Mouse (Mus musculus) bone marrow macrophage, adult 2 months (primary cell): ENCODE measurements around the gene Ilf3.

ENCODE experiments used
- CTCF ChIP-seq: IDR thresholded peaks from 2 replicates; pipeline ENCODE4 v1.5.1; 2012; ENCODE audit warnings: low read depth, mild to moderate bottlenecking, low read length, moderate library complexity
- POLR2A ChIP-seq: IDR thresholded peaks from 2 replicates; pipeline ENCODE4 v1.6.1; 2012; ENCODE audit warnings: mild to moderate bottlenecking, low read depth, low read length, borderline replicate concordance

DNA sequence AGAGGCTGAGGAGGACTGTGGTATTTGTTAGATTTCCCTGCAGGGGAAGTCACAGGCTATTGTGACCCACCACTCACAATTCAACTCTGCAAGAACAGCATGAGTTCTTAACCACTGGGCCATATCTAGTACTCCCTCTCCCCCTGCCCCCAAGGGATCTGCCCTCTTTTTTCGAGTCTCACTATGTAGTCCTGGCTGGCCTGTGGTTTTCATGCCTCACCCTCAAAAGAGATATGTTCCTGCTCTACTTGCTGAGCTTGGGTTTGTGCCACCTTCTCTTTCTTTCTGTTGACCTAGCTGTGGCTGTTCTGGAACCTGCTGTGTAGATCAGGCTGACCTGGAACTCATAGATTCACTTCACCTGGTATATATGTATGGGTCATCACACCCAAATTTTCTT, 4.8 kb downstream of the Ilf3 start:
- TF ChIP-seq CTCF (no peak), POLR2A (no peak)
